Mouse (Mus musculus) layer of hippocampus, adult 11-12 months (tissue): Measurements from ENCODE around the gene Rnft1.

Experiments
- DNase-seq: peaks from one replicate; pipeline ENCODE4 v3.0.0; 2022; ENCODE audit warnings: low spot score

Gene Rnft1

GRCm38 (mm10) chr11:86484101-86484868, at the start of gene Rnft1:
Gene Rnft1, plus strand, starts transcription at chr11:86484657.
- DNase-seq: peak; percentile 98

GRCm38 (mm10) chr11:86436843-86437242, 47.6 kb upstream of the Rnft1 start:
- peak; percentile 13 for DNase-seq

- peak; percentile 10 for DNase-seq
Measured at GRCm38 (mm10) chr11:86438261-86438660, 46.2 kb upstream of the Rnft1 start.

- DNase-seq: no peak
Measured at GRCm38 (mm10) chr11:86440791-86441190, 43.7 kb upstream of the Rnft1 start.

- no peak for DNase-seq
Measured at GRCm38 (mm10) chr11:86453991-86454390, 30.5 kb upstream of the Rnft1 start.

- no peak for DNase-seq
Measured at GRCm38 (mm10) chr11:86457545-86457944, 26.9 kb upstream of the Rnft1 start.

- no peak for DNase-seq
Measured at GRCm38 (mm10) chr11:86458866-86459265, 25.6 kb upstream of the Rnft1 start.

- no peak for DNase-seq
Measured at GRCm38 (mm10) chr11:86462579-86462978, 21.9 kb upstream of the Rnft1 start.

GRCm38 (mm10) chr11:86464275-86464674, 20.2 kb upstream of the Rnft1 start:
- peak; percentile 74 for DNase-seq

GRCm38 (mm10) chr11:86468345-86468744, 16.1 kb upstream of the Rnft1 start:
- DNase-seq: no peak

- no peak for DNase-seq
Measured at GRCm38 (mm10) chr11:86468971-86469370, 15.5 kb upstream of the Rnft1 start.

GRCm38 (mm10) chr11:86471785-86472184, 12.7 kb upstream of the Rnft1 start:
- no peak for DNase-seq

- peak; percentile 27 for DNase-seq
Measured at GRCm38 (mm10) chr11:86472771-86473171, 11.7 kb upstream of the Rnft1 start.

- no peak for DNase-seq
Measured at GRCm38 (mm10) chr11:86473576-86473975, 10.9 kb upstream of the Rnft1 start.

GRCm38 (mm10) chr11:86484910-86485510, 553 bp downstream of the Rnft1 start:
- peak; percentile 41 for DNase-seq

GRCm38 (mm10) chr11:86490782-86491181, 6.3 kb downstream of the Rnft1 start:
- no peak for DNase-seq

- DNase-seq: no peak
Measured at GRCm38 (mm10) chr11:86497356-86497755, 12.9 kb downstream of the Rnft1 start.

GRCm38 (mm10) chr11:86497908-86498307, 13.5 kb downstream of the Rnft1 start:
- DNase-seq: no peak

- no peak for DNase-seq
Measured at GRCm38 (mm10) chr11:86500795-86501194, 16.3 kb downstream of the Rnft1 start.

- DNase-seq: no peak
Measured at GRCm38 (mm10) chr11:86503121-86503520, 18.7 kb downstream of the Rnft1 start.

GRCm38 (mm10) chr11:86507334-86507733, 22.9 kb downstream of the Rnft1 start:
- DNase-seq: no peak

GRCm38 (mm10) chr11:86507991-86508390, 23.5 kb downstream of the Rnft1 start:
- no peak for DNase-seq

GRCm38 (mm10) chr11:86516620-86517019, 32.2 kb downstream of the Rnft1 start:
- no peak for DNase-seq

- no peak for DNase-seq
Measured at GRCm38 (mm10) chr11:86517229-86517628, 32.8 kb downstream of the Rnft1 start.
